Mouse (Mus musculus) fibroblast of lung, adult 2 months (primary cell): ENCODE measurements at regions not wholly inside any gene's neighbourhood (a gene's known extent, or its start where the extent isn't known, plus 50 kb on each side); places are given as distances from the start of the nearest gene placed in this dataset.

Experiments
- DNase-seq: peaks from one replicate; pipeline ENCODE4 v3.0.0-alpha.2; 2011; ENCODE audit warnings: low read depth

DNA sequence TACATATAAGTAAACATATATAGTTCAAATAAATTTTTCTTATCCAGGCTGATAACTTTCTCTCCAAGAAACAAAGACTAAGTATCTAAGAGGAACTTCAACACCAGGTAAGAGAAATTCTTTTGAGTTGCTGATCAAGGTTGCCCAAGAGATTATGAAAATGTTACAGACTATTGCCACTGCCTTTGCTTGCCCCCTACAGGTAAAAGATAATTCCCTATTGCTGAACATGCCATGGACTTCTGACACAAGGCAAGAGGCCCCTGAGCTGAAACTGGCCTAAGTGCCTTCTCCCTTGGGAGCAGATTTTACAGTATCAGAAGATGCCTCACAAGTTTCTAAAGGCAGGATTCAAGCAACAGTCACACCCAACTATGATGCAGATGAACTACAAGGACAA is 2914.2 kb upstream of the Gm6569 start:
- no peak for DNase-seq

DNA sequence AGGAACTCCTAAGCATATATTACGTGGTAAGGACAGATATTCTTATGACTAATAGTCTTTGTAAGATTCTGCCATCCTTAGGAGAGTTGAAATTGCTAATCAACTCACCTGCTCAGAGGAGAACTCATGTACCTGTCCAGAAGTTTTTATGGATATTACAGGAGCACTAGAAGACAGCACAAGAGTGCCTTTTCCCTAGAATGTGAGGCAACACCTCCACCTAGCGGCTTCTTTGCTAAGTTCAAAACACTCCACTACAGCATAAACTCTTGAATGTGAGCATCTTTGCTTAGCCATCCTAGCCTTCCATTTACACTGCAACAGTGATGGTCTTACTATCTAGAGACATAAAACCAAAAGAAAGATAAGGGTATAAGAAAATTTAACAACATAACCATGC is 2913.5 kb upstream of the Gm6569 start:
- DNase-seq: peak; percentile 2
